Mouse (Mus musculus) common myeloid progenitor, adult 5-6 weeks (primary cell): Measurements from ENCODE around the gene Cd59b. TPM values are rescaled to one million over a fixed set of nuclear protein-coding genes. Genes with fewer than 3 reads are reported as not detected.

Experiments used
- total RNA-seq: library from RNA; stranded (forward); fragments of 200-1000, 187-1606 nt; gene quantifications from 2 replicates; pipeline ENCODE4 v1.2.3, GENCODE M21; 2017

The Cd59b gene
- total RNA-seq, 1 experiment from 2014 or later, result 18.1 TPM

Other genes starting within 250 kb of the Cd59b start
- 380 and 387 TPM in 2 replicates for gene Lmo2, start 111.9 kb upstream of the Cd59b start, total RNA-seq
- gene Fbxo3, start 42.1 kb upstream of the Cd59b start, total RNA-seq, result 82.4 and 96.6 TPM in 2 replicates
- 0.44 and 0.96 TPM in 2 replicates for gene 4931422A03Rik, start 41.5 kb upstream of the Cd59b start, total RNA-seq
- not detected in 2 replicates for gene Gm10912, start 4.0 kb upstream of the Cd59b start, total RNA-seq
- not detected in 2 replicates for gene Gm10799, start 1.3 kb upstream of the Cd59b start, total RNA-seq
- 11.8 and 14.1 TPM in 2 replicates for gene Cd59a, start 26.0 kb downstream of the Cd59b start, total RNA-seq
- gene A930018P22Rik, start 52.9 kb downstream of the Cd59b start, total RNA-seq, result not detected in 2 replicates